Mouse (Mus musculus): ENCODE measurements around the gene Upk1a. TPM values are rescaled to one million over a fixed set of nuclear protein-coding genes. Genes with fewer than 3 reads are reported as not detected.

The Upk1a gene
- polyA plus RNA-seq, 1 experiment, result 23.6 TPM

DNA sequence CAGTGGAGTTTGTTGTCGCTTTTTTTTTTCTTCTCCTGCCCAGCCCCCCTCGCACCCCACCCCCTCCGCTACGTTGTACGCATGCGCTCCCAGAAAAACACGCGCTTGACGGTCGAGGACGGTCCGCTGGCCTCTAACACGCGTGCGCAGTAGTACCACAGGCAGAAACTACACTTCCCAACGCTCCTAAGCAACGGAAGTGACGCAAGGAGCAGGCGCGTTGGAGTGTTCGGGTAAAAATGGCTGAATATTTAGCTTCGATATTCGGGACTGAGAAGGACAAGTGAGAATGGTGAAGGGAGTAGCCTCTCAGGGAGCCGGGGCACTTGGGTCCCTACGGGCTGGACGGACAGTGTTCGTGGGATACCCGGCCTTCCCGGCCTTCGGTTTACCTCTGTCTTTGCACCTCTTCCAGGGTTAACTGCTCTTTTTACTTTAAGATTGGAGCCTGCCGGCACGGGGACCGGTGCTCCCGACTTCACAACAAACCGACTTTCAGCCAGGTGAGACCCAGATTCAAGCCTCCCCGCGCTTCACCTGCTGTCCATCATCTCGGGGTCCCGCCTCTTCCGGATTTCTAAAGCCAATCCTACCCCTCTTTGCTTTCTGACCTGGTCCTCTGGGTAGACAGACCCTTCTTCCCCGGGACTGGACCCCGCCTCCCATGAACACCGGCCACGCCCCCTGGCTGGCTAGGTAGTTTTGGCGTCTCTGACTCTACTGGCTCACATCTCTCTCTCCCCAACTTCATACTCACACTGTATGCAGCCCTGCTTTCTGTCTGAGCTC lies 49.3 kb downstream of the Upk1a start, which contains the start of the genes U2af1l4, Gm49396 and Psenen:
U2af1l4 (plus strand) TSS at position 185 of the 789 bp plus-strand sequence.
Gm49396 (plus strand) TSS at position 228 of the 789 bp plus-strand sequence.
Psenen (minus strand) TSS at position 511 of the 789 bp plus-strand sequence.
- TF ChIP-seq POLR2A (IDR thresholded peaks at IDR 0.05; ENCODE audit: low read depth, low read length) (no peak), CTCF (conservative IDR thresholded peaks at IDR 0.05; ENCODE audit: insufficient read depth, insufficient read length, low read depth, low read length) (no peak)
- WGBS, result under 1% methylated on average over 45 of the region's 45 CpGs
- H3K27me3 ChIP-seq (replicated peaks; ENCODE audit: control insufficient read depth, insufficient read depth, low read length), result no peaks in the 10 kb centered on the region
- no peaks in the 10 kb centered on the region for H3K36me3 ChIP-seq (ENCODE audit: control insufficient read depth, insufficient read depth, low read length)
- peaks cover 3% of the 10 kb centered on the region; the same call in 1 of the 2 replicates for H3K4me1 ChIP-seq (ENCODE audit: control insufficient read depth, insufficient read depth, low read length)
- peak; percentile 99 for DNase-seq
- H3K4me3 ChIP-seq (ENCODE audit: insufficient read depth, low read depth, low read length), result peak within 1 kb of the TSS; percentile 71
- peak within 1 kb of the TSS; percentile 91 for H3K27ac ChIP-seq (ENCODE audit: insufficient read depth, low read depth, low read length)

DNA sequence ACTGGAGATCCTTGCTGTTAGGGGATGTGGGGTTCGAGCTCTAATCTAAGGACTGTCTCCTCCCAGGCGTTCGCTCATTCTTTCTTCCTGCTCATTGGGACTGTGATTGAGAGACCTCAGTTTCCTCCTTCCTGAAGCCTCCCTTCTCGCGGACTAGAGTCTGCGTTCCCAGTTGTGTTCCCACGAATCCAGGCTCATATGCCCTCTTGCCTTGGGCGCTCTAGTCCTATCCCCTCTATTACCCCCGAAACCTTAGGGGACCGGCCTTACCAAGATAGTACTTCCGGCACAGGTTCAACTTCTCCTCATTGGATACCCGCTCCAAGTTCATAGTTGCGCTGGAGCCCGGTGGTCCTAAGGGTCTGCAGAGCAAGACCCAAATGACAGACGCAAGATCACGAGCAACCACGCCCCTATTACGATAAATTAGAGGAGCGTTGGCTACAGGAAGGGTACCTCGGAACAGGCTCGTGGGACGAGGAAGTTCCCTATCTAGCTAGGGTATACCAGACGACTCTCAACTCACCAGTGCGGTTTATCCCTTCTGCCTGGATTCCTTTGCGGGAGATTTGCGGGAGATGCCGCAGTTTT lies 50.0 kb downstream of the Upk1a start:
- no peak for TF ChIP-seq CTCF (conservative IDR thresholded peaks at IDR 0.05; ENCODE audit: insufficient read depth, insufficient read length, low read depth, low read length)
- TF ChIP-seq POLR2A (IDR thresholded peaks at IDR 0.05; ENCODE audit: low read depth, low read length), result no peak
- no peak for DNase-seq

DNA sequence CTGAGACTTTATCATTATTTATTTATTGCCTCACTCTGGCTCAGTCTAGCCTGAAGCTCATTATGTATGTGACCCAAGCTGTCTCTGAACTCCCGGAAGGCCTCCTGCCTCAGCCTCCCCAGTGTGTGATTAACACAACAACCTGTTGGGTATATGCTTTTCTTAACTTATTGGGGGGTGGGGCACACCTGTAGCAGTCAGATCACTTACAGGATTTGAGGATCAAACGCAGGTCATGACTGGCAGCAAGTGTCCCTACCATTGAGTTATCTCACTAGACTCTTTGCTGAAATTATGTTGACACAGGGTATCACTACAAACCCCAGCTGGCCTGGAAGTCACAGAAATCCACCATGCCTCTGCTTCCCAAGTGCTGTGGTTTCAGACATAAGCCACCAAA lies 52.4 kb downstream of the Upk1a start:
- 60% methylated on average over 2 of the region's 2 CpGs for WGBS
- Histone ChIP-seq H3K4me3 (ENCODE audit: insufficient read depth, low read depth, low read length) (no peak overlapping the region), H3K36me3 (ENCODE audit: control insufficient read depth, insufficient read depth, low read length) (no peaks in the 10 kb centered on the region), H3K27me3 (replicated peaks; ENCODE audit: control insufficient read depth, insufficient read depth, low read length) (no peaks in the 10 kb centered on the region), H3K4me1 (ENCODE audit: control insufficient read depth, insufficient read depth, low read length) (peaks cover 3% of the 10 kb centered on the region; the same call in 1 of the 2 replicates), H3K27ac (ENCODE audit: insufficient read depth, low read depth, low read length) (no peak overlapping the region)
- DNase-seq, result no peak
- TF ChIP-seq CTCF (conservative IDR thresholded peaks at IDR 0.05; ENCODE audit: insufficient read depth, insufficient read length, low read depth, low read length) (no peak), POLR2A (IDR thresholded peaks at IDR 0.05; ENCODE audit: low read depth, low read length) (no peak)

More for the DNA sequence above, 50.0 kb downstream of the Upk1a start:
- H3K36me3 ChIP-seq (ENCODE audit: control insufficient read depth, insufficient read depth, low read length), result no peaks in the 10 kb centered on the region
- H3K27ac ChIP-seq (ENCODE audit: insufficient read depth, low read depth, low read length), result peak overlapping the region; percentile 45
- H3K4me3 ChIP-seq (ENCODE audit: insufficient read depth, low read depth, low read length), result peak overlapping the region; percentile 57
- H3K27me3 ChIP-seq (replicated peaks; ENCODE audit: control insufficient read depth, insufficient read depth, low read length), result no peaks in the 10 kb centered on the region
- under 1% methylated on average over 27 of the region's 27 CpGs for WGBS
- H3K4me1 ChIP-seq (ENCODE audit: control insufficient read depth, insufficient read depth, low read length), result peaks cover 3% of the 10 kb centered on the region; the same call in 1 of the 2 replicates

DNA sequence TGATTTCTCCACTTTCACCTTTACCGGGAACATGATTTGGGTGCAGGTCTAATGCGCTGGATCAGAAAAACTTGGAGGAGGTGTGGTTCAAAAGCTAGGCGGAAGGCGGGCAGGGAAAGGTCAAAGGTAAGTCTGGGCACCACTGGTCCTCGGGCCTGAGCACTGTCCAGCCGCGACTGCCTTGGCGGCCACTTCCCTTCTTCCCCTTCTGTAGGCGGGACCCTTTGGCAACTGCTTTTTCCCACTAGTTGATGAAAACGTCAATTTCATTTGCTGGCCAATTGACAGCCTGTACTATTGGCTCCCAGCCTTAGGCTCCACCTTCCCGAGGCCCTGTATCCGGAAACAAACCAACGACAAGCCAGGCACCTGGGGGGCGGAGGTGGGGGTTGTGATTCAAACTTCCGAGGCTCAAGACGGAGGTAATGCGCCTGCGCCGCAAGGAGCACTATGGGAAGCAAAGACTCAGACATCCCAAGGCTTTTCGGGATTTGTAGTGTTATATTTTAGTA lies 53.1 kb downstream of the Upk1a start, which contains the start of gene Lin37:
Lin37 (minus strand) TSS at position 396 of the 512 bp plus-strand sequence.
- Histone ChIP-seq H3K36me3 (ENCODE audit: control insufficient read depth, insufficient read depth, low read length) (no peaks in the 10 kb centered on the region), H3K4me1 (ENCODE audit: control insufficient read depth, insufficient read depth, low read length) (peaks cover 3% of the 10 kb centered on the region; the same call in 1 of the 2 replicates), H3K4me3 (ENCODE audit: insufficient read depth, low read depth, low read length) (peak within 1 kb of the TSS; percentile 64), H3K27ac (ENCODE audit: insufficient read depth, low read depth, low read length) (peak within 1 kb of the TSS; percentile 26), H3K27me3 (replicated peaks; ENCODE audit: control insufficient read depth, insufficient read depth, low read length) (no peaks in the 10 kb centered on the region)
- 2% methylated on average over 20 of the region's 20 CpGs for WGBS
- peak; percentile 100 for DNase-seq
- no peak for TF ChIP-seq POLR2A (IDR thresholded peaks at IDR 0.05; ENCODE audit: low read depth, low read length)

DNA sequence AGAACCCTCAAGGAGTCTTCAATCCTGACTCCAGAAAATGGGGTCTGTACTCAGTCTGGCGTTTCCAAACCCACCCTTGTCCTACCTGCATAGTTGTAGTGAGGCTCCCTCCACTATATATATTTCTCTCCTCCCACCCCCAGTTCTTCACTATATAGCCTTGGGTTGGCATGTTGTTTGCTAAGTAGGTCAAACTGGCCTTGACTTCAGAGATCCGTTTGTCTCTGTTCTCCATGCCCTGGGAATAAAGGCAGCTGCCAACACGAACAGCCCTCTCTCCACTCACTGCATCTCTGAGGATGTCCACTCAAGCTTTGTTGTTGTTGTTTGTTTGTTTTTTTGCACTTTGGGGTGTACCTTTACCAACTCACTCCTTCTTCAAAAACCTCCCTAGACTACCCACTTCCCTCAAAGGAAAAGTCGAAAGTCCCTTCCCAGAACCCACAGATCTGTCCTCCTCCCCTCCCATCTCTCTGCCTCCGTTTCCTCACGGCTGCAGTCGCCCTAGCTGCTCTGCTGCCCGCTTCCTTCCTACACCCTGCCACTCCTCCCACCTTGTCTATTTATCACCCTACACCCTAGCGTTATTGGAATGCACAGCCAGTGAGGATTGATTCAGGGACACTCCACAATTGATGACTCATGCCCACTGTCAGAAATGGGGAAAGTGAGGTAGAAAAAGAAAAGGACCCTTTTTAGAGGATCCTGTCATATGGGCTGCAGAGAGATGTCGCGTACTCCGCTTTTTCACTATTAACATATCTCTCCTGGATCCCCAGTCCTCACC lies 53.8 kb downstream of the Upk1a start:
- WGBS, result 6% methylated on average over 12 of the region's 12 CpGs
- Histone ChIP-seq H3K4me3 (ENCODE audit: insufficient read depth, low read depth, low read length) (peak overlapping the region; percentile 64), H3K27ac (ENCODE audit: insufficient read depth, low read depth, low read length) (peak overlapping the region; percentile 26), H3K4me1 (ENCODE audit: control insufficient read depth, insufficient read depth, low read length) (peaks cover under 1% of the 10 kb centered on the region; the same call in 1 of the 2 replicates), H3K27me3 (replicated peaks; ENCODE audit: control insufficient read depth, insufficient read depth, low read length) (no peaks in the 10 kb centered on the region), H3K36me3 (ENCODE audit: control insufficient read depth, insufficient read depth, low read length) (no peaks in the 10 kb centered on the region)
- DNase-seq, result no peak
- no peak for TF ChIP-seq POLR2A (IDR thresholded peaks at IDR 0.05; ENCODE audit: low read depth, low read length)
- TF ChIP-seq CTCF (conservative IDR thresholded peaks at IDR 0.05; ENCODE audit: insufficient read depth, insufficient read length, low read depth, low read length), result no peak

DNA sequence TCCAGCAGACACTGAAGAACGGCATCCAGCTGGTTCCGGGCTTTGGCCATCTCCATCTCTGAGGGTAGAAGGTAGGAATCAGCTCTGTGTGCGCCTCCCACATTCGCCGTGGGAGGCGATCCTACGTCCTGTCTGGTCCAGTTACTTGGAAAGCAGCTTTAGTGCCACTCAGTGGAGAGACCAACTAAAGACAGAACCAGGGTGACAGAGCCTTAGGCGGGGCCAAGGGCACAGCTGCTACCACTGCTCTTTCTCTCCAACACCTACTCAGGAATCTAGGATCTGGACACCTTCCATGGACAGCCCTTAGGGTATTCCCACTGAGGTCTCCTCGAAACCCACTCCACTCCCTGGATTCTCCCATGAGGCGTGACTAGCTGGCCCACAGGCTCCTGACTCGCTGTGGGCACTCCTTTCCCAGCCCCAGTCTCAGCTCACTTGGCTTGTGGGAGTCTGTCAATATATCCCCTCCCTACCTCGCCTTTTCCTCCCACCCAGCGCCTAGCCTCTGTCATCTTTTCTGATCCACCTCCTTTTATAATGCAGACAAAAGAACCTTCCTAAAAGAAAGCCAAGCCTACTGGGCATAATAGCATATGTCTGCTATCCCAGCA lies 54.6 kb downstream of the Upk1a start:
- Histone ChIP-seq H3K27ac (ENCODE audit: insufficient read depth, low read depth, low read length) (no peak overlapping the region), H3K4me3 (ENCODE audit: insufficient read depth, low read depth, low read length) (no peak overlapping the region), H3K27me3 (replicated peaks; ENCODE audit: control insufficient read depth, insufficient read depth, low read length) (no peaks in the 10 kb centered on the region), H3K36me3 (ENCODE audit: control insufficient read depth, insufficient read depth, low read length) (no peaks in the 10 kb centered on the region), H3K4me1 (ENCODE audit: control insufficient read depth, insufficient read depth, low read length) (no peaks in the 10 kb centered on the region; the same call in 1 of the 2 replicates)
- 80% methylated on average over 13 of the region's 13 CpGs for WGBS
- TF ChIP-seq POLR2A (IDR thresholded peaks at IDR 0.05; ENCODE audit: low read depth, low read length), result no peak
- TF ChIP-seq CTCF (conservative IDR thresholded peaks at IDR 0.05; ENCODE audit: insufficient read depth, insufficient read length, low read depth, low read length), result no peak
- no peak for DNase-seq
